Mouse (Mus musculus) lung, adult 2 months (tissue): ENCODE data around the gene Rab40c. TPM values are rescaled to one million over a fixed set of nuclear protein-coding genes. Genes with fewer than 3 reads are reported as not detected.

Experiments
- DNase-seq: peaks from one replicate; pipeline ENCODE4 v3.0.0; 2022
- H3K4me1 ChIP-seq: fragments of 200-500 bp; 2 replicates; pipeline ENCODE4 v1.6.1; 2011; ENCODE audit warnings: low read length; ENCODE audit not compliant: control insufficient read depth, insufficient read depth
- H3K4me3 ChIP-seq: fragments of 200-500 bp; replicated peaks from 2 replicates; pipeline ENCODE3; 2011; ENCODE audit warnings: low read depth, mild to moderate bottlenecking, control low read depth, low read length; ENCODE audit errors: extremely low read depth
- CTCF ChIP-seq: fragments of 200-500 bp; IDR thresholded peaks from 2 replicates; pipeline ENCODE4 v1.5.1; 2011; ENCODE audit warnings: mild to moderate bottlenecking, low read length, control low read depth; ENCODE audit not compliant: insufficient read depth
- POLR2A ChIP-seq: fragments of 200-500 bp; IDR thresholded peaks from 2 replicates; pipeline ENCODE4 v1.6.1; 2011; ENCODE audit warnings: low read depth, mild to moderate bottlenecking, control low read depth, low read length, borderline replicate concordance; ENCODE audit errors: extremely low read depth
- WGBS: fragments of 180-500 bp; shearing (Covaris S2); methylation state at CpG from one replicate; pipeline ENCODE4 v1.1.7; 2018; 5-methylcytosine and 5-hydroxymethylcytosine counted together
- polyA plus RNA-seq: library from polyadenylated mRNA; depleted of rRNA; stranded (reverse); fragments of >200 nt; gene quantifications from 2 replicates; pipeline ENCODE4 v1.2.3, GENCODE M21; 2012; rRNA removed

Gene Rab40c
- polyA plus RNA-seq, 1 experiment, result 62.6 TPM

- no peak for DNase-seq
- WGBS, result under 1% methylated on average over 24 of the region's 24 CpGs
- H3K4me3 ChIP-seq, result peak within 1 kb of the TSS; percentile 84
- TF ChIP-seq POLR2A (no peak; the same call in 1 of the 2 replicates), CTCF (no peak)
- peaks cover 30% of the 10 kb centered on the region for H3K4me1 ChIP-seq
Measured at GRCm38 (mm10) chr17:25833291-25833663, 86.2 kb downstream of the Rab40c start, which contains the start of gene Stub1. TSS of gene Stub1 (minus strand) at chr17:25833404.

GRCm38 (mm10) chr17:25832436-25833290 is 86.9 kb downstream of the Rab40c start:
- peaks cover 31% of the 10 kb centered on the region for H3K4me1 ChIP-seq
- H3K4me3 ChIP-seq, result peak overlapping the region; percentile 84
- DNase-seq, result peak; percentile 99
- TF ChIP-seq POLR2A, result peak; percentile 51
- no peak for TF ChIP-seq CTCF
- WGBS, result under 1% methylated on average over 77 of the region's 77 CpGs

Other genes starting within 250 kb of the Rab40c start
- gene Gng13, start 202.6 kb downstream of the Rab40c start, polyA plus RNA-seq, result 0.36 TPM in 1 of 2 replicates, not detected in the other
- 3.0 and 4.2 TPM in 2 replicates for gene Chtf18, start 192.3 kb downstream of the Rab40c start, polyA plus RNA-seq
- 40.1 and 45.0 TPM in 2 replicates for gene Rpusd1, start 192.1 kb downstream of the Rab40c start, polyA plus RNA-seq
- gene Mslnl, start 183.7 kb downstream of the Rab40c start, polyA plus RNA-seq, result 0.23 and 0.25 TPM in 2 replicates
- 71.2 and 78.4 TPM in 2 replicates for gene Msln, start 165.3 kb downstream of the Rab40c start, polyA plus RNA-seq
- 13.1 and 20.1 TPM in 2 replicates for gene Narfl, start 146.0 kb downstream of the Rab40c start, polyA plus RNA-seq
- gene Haghl, start 134.1 kb downstream of the Rab40c start, polyA plus RNA-seq, result 48.9 and 56.2 TPM in 2 replicates
- 14.0 and 15.6 TPM in 2 replicates for gene Ccdc78, start 133.1 kb downstream of the Rab40c start, polyA plus RNA-seq
- gene Fam173a, start 126.8 kb downstream of the Rab40c start, polyA plus RNA-seq, result 114 and 128 TPM in 2 replicates
- gene AC134908.4, start 124.1 kb downstream of the Rab40c start, polyA plus RNA-seq, result 0.41 TPM in 1 of 2 replicates, not detected in the other
- gene Metrn, start 122.6 kb downstream of the Rab40c start, polyA plus RNA-seq, result 40.3 and 44.9 TPM in 2 replicates
- 4.0 and 5.0 TPM in 2 replicates for gene Fbxl16, start 110.6 kb downstream of the Rab40c start, polyA plus RNA-seq
- 29.4 and 34.3 TPM in 2 replicates for gene Wdr24, start 96.1 kb downstream of the Rab40c start, polyA plus RNA-seq
- 55.1 and 65.2 TPM in 2 replicates for gene Jmjd8, start 90.9 kb downstream of the Rab40c start, polyA plus RNA-seq
- gene Stub1, start 86.3 kb downstream of the Rab40c start, polyA plus RNA-seq, result 131 and 160 TPM in 2 replicates
- gene Rhbdl1, start 82.4 kb downstream of the Rab40c start, polyA plus RNA-seq, result 9.1 and 14.1 TPM in 2 replicates
- 29.1 and 36.2 TPM in 2 replicates for gene Gm20683, start 78.0 kb downstream of the Rab40c start, polyA plus RNA-seq
- 59.6 and 61.2 TPM in 2 replicates for gene Rhot2, start 74.9 kb downstream of the Rab40c start, polyA plus RNA-seq
- 35.7 and 40.3 TPM in 2 replicates for gene Wdr90, start 58.2 kb downstream of the Rab40c start, polyA plus RNA-seq
- 22.7 and 31.1 TPM in 2 replicates for gene Mcrip2, start 51.0 kb downstream of the Rab40c start, polyA plus RNA-seq
- 78.1 and 103 TPM in 2 replicates for gene Mettl26, start 44.7 kb downstream of the Rab40c start, polyA plus RNA-seq
- 1.0 and 1.4 TPM in 2 replicates for gene Wfikkn1, start 38.9 kb downstream of the Rab40c start, polyA plus RNA-seq
- gene Pigq, start 25.2 kb upstream of the Rab40c start, polyA plus RNA-seq, result 107 and 131 TPM in 2 replicates
- gene Nhlrc4, start 25.2 kb upstream of the Rab40c start, polyA plus RNA-seq, result 24.4 and 37.5 TPM in 2 replicates
- not detected in 2 replicates for gene A930017K11Rik, start 32.8 kb upstream of the Rab40c start, polyA plus RNA-seq
- 45.9 and 49.7 TPM in 2 replicates for gene Capn15, start 66.1 kb upstream of the Rab40c start, polyA plus RNA-seq
- 41.3 and 46.5 TPM in 2 replicates for gene Rab11fip3, start 149.8 kb upstream of the Rab40c start, polyA plus RNA-seq
- 12.1 and 16.7 TPM in 2 replicates for gene Decr2, start 170.6 kb upstream of the Rab40c start, polyA plus RNA-seq
- 5.4 and 7.5 TPM in 2 replicates for gene Nme4, start 175.9 kb upstream of the Rab40c start, polyA plus RNA-seq
- 60.0 and 65.3 TPM in 2 replicates for gene Tmem8, start 193.6 kb upstream of the Rab40c start, polyA plus RNA-seq
- 43.4 and 46.7 TPM in 2 replicates for gene Mrpl28, start 203.8 kb upstream of the Rab40c start, polyA plus RNA-seq
- 14.0 and 17.5 TPM in 2 replicates for gene Axin1, start 219.0 kb upstream of the Rab40c start, polyA plus RNA-seq